Comparison of ENCODE assay signal across 34 mouse cellular contexts in the genomic region with DNA sequence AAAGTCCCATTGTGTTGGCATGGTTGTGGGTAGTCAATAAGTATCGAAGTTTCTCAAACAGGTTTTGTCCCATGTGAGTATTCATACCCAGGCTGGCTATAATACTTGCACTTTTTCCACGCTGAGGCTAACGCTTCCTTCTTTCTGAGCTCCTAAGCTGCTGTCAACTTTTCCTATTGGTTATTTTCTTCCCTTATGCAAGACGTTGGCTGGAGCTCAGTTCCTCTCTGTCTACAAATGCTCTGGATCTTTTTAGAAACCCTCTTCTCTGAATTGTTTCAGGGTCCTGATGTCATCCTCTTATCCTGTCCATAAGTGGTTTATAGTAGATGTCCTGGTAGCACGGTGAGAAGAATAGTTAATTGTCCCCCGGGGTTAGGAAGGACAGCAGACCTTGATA.
"Had no signal": no experiment of that assay in that cellular context is flagged by ENCODE, and none has a peak within 500 bp of the region (broad histone marks: within the 10 kb centered on the region; RNA-seq: fewer than 3 reads in every experiment).

No protein-coding gene starts in this region.

- H3K27me3 ChIP-seq: heart, embryonic 12.5 days; heart, embryonic 13.5 days; heart, embryonic 15.5 days; hindbrain, embryonic 12.5 days; hindbrain, embryonic 13.5 days; hindbrain, embryonic 15.5 days; intestine, embryonic 15.5 days; kidney, embryonic 15.5 days had no signal

- DNase-seq: heart, postnatal 10 days; heart, postnatal 14 days; heart, postnatal 36 days; heart, postnatal 4 days; kidney, adult 11 months; kidney, adult 18-20 months; kidney, adult 2 months; kidney, adult 8-10 months; kidney, adult 9 months; kidney, postnatal 10 days; kidney, postnatal 14 days; kidney, postnatal 25 days; kidney, postnatal 36 days; kidney, postnatal 4 days; layer of hippocampus, adult 9-11 months; layer of hippocampus, postnatal 36 days had no signal

- H3K4me3 ChIP-seq: heart, embryonic 12.5 days; heart, embryonic 13.5 days; heart, embryonic 15.5 days; hindbrain, embryonic 10.5 days; hindbrain, embryonic 12.5 days; hindbrain, embryonic 13.5 days; hindbrain, embryonic 15.5 days; intestine, embryonic 15.5 days; kidney, embryonic 15.5 days; layer of hippocampus, adult 2 months; left cerebral cortex, adult 2 months had no signal

- H3K9ac ChIP-seq: heart, embryonic 12.5 days; heart, embryonic 13.5 days; heart, embryonic 15.5 days; hindbrain, embryonic 12.5 days; hindbrain, embryonic 13.5 days; hindbrain, embryonic 14.5 days; hindbrain, embryonic 15.5 days; intestine, embryonic 15.5 days; kidney, embryonic 15.5 days had no signal

- H3K27ac ChIP-seq: heart, embryonic 13.5 days; heart, embryonic 15.5 days; hindbrain, embryonic 10.5 days; hindbrain, embryonic 12.5 days; hindbrain, embryonic 13.5 days; hindbrain, embryonic 14.5 days; hindbrain, embryonic 15.5 days; hindbrain, postnatal 0 days; intestine, embryonic 15.5 days; kidney, embryonic 15.5 days; kidney, postnatal 0 days; layer of hippocampus, adult 2 months; left cerebral cortex, adult 2 months had no signal

- H3K4me2 ChIP-seq: heart, embryonic 12.5 days; heart, embryonic 13.5 days; heart, embryonic 15.5 days; hindbrain, embryonic 12.5 days; hindbrain, embryonic 13.5 days; hindbrain, embryonic 14.5 days; hindbrain, embryonic 15.5 days; intestine, embryonic 15.5 days; kidney, embryonic 15.5 days had no signal

- H3K36me3 ChIP-seq: heart, embryonic 12.5 days; heart, embryonic 13.5 days; heart, embryonic 15.5 days; hindbrain, embryonic 10.5 days; hindbrain, embryonic 12.5 days; hindbrain, embryonic 13.5 days; hindbrain, embryonic 15.5 days; intestine, embryonic 15.5 days; kidney, embryonic 15.5 days had no signal

- H3K9me3 ChIP-seq: heart, embryonic 13.5 days; heart, embryonic 15.5 days; hindbrain, embryonic 10.5 days; hindbrain, embryonic 12.5 days; hindbrain, embryonic 13.5 days; hindbrain, embryonic 15.5 days; intestine, embryonic 15.5 days; kidney, embryonic 15.5 days had no signal

- ATAC-seq: hindbrain, embryonic 16.5 days; hindbrain, postnatal 0 days; inflammation-experienced regulatory T-cells, adult 6 months; intestine, embryonic 15.5 days; intestine, embryonic 16.5 days; intestine, postnatal 0 days had no signal

- H3K4me1 ChIP-seq: heart, embryonic 12.5 days; heart, embryonic 13.5 days; heart, embryonic 15.5 days; hindbrain, embryonic 10.5 days; hindbrain, embryonic 12.5 days; hindbrain, embryonic 13.5 days; hindbrain, embryonic 15.5 days; intestine, embryonic 15.5 days; kidney, embryonic 15.5 days had no signal
